Mouse (Mus musculus) neural tube, embryonic 10.5 days (tissue): ENCODE results near the gene Ankub1.

Experiments used
- DNase-seq: peaks from one replicate; pipeline ENCODE4 v3.0.0-alpha.2; 2017; ENCODE audit warnings: low spot score; ENCODE audit errors: extremely low spot score

Ankub1 gene

DNA sequence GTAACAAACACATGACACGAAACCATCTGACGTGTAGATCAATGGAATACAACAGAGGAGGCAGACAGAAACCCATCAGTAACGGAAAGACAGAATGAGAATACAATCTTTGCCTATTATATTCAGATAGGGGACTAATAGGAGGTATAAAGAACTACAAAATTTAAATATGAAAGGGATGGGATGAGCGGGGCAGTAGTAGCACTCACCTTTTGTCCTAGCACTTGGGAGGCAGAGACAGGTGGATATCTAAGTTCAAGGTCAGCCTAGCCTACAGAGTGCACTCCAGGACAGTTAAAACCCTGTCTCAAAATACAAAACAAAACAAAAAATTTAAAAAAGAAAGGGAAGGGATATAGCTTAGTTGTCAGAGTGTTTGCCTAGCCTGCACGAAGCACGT is 49.4 kb downstream of the Ankub1 start:
- DNase-seq: no peak

DNA sequence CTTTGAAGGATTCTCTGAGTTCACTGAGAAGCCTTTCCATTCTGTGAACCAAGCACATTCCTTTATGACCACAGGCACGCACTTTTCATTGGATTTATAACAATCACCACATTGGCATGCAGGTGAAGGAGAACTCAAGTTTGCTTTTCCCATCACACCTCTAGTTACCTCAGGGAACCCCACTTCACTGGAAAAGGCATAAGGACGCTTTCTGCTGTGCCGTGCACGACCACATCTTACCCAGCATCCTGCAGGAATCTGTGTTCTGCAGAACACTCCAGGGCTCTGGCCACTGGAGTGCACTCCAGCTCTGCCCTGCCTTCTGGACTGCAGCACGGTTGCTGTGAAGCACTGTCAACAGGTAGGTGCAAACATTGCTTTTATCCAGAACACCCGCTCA is 55.0 kb downstream of the Ankub1 start:
- DNase-seq: no peak

DNA sequence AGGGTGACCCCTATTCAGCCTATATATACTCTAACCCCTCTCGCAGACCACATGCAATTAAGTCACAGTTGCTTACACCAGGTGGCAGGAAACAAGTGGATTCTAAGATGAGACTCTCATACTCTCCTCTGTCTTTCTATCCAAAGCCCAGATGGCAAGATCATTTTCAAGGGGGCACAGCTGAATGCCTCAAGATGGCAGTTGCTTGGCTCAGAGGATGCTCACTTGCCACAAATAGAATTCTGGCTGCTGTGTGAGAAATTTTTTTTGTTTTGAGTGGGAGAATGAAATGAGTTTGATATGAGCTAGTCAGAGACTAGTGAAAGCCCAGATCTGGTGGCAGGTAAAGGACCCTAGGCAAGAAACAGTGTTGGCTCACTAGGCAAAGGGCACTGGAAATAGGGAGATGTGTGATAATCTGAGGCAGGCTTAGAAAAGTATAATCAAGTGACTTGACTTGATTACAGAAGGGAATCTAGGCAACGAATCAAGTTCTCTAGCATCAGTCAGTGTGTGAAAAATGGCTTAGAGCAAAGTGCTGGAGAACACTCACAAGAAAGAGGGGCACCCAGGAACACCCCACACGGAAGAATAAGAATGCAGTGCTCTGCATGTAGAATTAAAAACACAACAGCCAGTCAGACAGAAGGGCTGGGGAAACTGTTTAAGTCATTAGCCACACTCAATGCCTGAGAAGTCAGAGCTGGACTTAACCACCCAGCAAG is 57.7 kb downstream of the Ankub1 start:
- no peak for DNase-seq

DNA sequence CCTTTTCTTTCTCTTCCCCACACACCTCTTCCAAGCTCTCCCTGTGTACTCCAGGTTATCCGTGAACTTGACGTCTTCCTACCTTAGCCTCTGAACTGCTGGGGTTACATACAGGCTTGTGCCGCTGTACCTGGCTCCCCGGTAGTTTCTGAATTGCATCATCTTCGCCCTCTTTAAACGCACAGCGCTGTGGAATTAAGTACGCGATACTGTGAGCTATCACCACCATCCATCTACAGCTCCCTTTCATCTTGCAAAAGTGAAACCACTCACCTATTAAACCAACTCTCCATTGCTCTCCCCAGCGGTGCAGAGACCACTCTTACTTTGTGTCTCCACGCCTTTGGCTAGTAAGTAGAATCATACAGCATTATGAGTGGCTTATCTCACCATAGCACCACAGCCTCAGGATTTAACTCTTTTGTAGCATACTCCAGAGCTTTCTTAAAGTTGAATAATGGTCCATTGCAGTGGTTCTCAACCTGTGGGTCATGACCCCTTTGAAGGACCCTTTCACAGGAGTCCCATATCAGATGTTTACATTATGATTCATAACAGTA is 65.6 kb downstream of the Ankub1 start:
- DNase-seq: no peak

DNA sequence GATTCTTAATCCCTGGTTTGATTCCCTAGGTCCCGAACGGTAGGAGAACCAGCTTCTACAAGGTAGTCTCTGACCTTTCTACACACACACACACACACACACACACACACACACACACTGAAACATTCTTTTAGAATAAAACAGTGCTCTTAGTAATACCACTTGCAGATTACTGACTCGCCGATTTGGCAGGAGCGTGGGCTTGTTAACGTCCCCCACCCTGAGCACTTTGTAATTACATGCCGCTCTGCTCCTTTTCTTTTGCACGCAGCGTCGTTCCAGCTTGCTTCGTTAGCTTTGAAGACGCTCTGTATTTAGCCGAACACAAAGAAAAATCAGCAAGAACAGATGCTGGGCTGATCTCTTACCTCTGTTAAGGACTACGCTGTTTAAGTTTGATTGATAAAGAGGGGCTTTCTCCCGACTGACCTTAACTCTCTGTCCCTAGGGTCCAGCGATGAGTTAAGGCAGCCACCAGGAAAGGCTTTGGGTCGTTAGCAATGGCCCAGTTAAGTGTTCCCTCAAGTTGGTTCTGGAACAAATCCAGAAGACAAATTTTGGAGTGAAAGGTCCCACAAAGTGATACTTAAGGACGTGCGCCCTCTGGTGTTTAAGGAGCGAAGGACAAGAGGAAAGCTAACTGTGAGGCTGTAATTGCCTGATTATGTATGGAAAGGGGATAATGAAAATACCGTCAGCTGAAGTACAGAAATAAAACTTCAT is 67.2 kb downstream of the Ankub1 start:
- peak; percentile 83 for DNase-seq

DNA sequence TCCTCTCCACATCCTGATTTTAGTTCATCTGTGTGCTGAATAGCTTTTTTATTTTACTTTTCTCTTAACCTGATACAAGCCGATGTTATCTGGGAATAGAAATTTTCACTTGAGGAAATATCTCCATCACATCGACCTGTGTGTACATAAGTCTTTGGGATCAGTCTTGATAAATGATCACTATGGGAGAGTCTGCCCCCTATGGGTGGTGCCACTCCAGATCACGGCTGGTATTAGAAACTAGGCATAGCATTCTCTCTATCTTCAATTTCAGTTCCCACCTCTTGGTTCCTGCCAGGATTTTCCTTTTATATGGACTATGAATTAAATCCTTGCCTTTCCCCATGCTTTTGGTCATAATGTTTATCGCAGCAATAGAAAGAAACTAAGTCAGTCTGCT is 72.9 kb downstream of the Ankub1 start:
- no peak for DNase-seq

DNA sequence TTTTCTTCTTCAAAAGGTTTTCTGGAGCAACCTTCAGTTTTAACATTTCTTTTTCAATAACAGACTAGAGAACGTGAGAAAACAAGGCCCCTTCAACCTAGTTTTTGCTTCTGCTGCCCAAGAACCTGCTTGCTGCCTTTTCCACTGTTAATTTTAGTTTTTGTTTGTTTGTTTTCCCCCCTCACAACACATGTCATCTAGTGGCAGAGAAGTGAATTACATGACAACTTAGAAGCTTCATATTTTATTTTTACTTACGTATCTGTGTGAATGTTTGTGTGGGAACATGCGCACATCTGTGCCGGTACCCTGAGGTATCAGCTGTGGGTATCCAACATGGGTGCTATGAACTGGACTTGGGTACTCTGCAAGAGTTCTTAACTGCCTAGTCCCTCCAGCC is 76.9 kb downstream of the Ankub1 start:
- no peak for DNase-seq

DNA sequence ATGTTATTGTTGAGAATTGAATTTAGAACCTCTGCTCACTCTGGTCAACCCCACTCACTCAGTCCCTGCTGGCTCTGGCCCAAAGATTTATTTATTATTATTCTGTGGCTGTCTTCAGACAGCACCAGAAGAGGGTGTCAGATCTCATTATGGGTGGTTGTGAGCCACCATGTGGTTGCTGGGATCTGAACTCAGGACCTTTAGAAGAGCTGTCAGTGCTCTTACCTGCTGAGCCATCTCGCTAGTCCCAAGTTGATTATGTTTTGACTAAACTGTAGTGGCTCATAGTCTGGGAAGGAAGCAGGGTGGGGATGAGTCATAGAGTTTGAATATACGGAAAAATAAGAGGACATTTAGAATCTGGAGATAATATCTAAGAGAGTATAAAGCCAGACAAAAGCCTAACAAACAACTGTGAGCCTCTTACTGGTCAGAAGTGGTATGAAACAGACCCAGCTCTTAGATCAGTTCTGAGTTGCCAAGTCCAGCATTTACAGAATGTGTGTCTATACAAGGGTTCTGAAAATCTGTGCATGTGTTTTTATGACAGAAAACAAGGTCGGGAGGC is 80.1 kb downstream of the Ankub1 start:
- DNase-seq: no peak

DNA sequence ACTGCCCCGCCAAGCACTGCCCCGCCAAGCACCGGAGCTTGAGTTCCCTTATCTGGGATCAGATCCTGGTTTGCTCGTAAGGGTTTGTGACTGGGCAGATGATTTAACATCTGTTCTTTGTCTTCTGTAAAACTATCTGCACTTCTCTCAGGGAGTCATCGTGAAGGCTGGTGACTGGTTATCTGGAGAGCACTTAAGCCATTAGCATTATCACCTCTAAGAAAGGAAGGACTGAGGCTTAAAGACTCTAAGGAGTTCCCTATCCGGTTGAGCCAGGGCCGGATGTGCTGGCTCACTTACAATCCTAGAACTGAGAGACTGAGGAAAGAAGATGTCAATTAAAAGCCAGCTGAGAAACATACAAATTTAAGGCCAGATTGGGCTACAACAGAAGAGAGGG is 80.8 kb downstream of the Ankub1 start:
- no peak for DNase-seq
